Mouse (Mus musculus) cerebellum, postnatal 10 days (tissue): ENCODE data around the gene Ntf3.
A peak's percentile ranks its signal among the peaks of the same experiment; 100 is the strongest.

Experiments
- DNase-seq, 2 experiments: peaks; one replicate each; pipeline ENCODE4 v3.0.0; 2021; ENCODE audit warnings: mixed read lengths in 2 of 2

Ntf3 gene

DNA sequence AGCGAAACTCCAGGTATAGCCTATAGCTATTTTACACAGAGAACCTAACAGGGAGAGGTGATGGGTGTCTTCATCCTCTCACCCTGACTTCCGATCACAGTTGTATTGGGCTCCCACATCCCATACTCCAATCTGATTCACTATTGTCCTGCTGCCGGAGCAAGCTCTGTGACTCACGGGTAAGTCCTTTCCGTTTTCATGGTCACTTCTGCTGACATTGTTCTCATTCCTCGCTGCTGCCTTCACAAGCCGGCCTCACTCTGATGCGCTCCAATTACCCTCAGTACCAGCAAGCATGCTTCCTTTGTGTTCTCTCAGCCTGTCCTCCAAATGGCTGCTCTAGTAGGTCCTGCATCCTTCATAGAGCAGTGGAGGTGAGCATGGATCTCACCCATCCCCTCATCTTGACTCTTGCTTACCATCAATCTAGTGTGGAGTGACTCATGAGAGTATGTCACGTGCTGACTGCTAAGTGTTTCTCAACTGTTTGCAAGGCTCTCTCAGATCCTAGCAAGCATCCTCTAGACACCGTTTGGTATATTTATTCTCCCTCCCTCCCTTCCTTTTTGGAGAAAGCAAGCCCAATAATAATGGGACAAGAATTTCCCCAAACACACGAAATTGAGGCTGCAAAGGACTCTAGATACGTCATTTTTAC, 61.5 kb downstream of the Ntf3 start:
- no peak for DNase-seq

DNA sequence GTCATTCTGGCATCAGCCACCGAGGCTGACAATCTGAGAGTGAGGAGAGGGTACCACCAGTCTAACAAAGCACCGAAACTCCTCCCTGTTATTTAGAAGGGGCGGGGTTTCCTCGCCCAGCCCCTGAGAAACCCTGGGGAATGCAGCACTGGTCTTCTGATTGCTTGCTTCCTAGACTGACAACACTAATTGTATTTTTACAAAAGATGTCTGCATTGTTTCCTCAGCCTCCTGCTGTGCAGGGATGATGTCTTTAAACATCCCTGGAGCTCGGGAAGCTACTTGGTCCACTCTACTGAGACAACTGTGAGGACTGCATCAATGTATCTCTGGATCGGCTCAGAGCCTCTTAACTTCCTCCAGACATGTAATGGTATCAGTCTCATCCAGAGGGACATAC, 64.1 kb downstream of the Ntf3 start:
- no peak for DNase-seq

DNA sequence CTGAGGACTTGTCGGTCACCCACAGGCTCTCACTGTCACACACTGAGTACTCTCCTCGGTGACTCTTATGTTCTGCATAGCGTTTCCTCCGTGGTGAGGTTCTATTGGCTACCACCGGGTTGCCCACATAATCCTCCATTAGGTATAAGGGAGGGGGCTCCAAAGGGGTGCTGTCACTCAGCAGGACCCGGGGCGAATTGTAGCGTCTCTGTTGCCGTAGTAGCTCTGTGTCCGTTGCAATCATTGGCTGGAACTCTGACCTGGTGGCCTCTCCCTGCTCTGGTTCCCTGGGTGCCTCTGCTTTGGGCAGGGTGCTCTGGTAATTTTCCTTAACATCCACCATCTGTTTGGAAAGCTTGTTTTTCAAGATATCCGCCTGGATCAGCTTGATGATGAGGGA, 64.7 kb downstream of the Ntf3 start:
- DNase-seq, result no peak

DNA sequence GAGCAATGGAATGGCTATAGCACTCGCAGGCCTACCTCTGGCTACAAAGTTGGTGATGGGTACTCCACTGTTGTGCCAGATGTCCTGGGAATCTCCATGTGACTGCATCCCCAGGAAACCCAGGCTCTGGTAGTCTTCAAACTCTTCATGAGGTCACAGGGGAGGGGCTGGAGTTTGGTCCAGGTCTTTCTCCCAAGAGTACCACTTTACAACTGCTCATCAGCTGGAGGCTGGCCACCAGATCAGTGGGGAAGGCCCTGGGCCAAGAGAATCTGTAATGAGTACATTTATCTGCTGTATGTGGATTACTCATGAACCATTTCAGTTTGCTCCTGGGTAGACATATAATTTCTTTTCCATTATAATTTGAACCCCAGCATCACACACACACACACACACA, 66.1 kb downstream of the Ntf3 start:
- DNase-seq, result peak; percentile 30 to 57

DNA sequence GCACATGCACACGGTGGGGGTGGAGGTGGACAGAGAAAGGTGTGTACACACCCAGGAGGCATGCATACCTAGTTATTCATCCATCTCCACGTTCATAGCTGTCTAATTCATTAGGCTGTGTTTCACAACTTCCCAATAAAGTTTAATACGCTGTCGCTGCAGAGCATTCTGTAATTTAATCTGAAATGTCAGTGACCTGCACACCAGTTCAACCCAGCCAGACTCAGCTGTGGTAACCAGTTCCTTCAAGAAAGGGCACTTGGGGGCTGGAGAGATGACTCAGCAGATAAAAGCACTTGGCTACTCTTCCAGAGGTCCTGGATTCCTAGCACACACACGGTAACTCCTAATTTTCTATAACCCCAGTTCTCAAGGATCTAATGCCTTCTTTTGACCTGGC, 69.2 kb downstream of the Ntf3 start:
- no peak for DNase-seq

DNA sequence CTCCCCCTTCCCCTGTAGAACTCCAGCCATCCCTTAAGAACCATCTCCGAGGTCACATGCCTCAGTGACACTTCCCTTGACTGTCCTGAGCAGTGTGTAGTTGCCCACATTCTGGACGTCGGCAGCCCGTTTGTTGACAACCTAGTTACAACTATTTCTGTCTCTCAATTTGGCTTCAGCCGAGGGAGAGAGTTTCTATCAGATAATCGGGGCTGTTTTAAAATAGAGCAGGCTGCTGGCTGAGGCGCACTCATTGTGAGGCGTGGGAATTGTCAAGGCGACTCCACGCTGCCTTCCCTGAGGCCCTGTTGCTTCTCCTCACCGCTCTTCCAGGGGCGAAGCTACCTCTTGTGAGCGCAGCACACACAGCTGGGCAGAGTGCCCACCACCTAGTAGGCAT, 70.6 kb downstream of the Ntf3 start:
- DNase-seq, result no peak

DNA sequence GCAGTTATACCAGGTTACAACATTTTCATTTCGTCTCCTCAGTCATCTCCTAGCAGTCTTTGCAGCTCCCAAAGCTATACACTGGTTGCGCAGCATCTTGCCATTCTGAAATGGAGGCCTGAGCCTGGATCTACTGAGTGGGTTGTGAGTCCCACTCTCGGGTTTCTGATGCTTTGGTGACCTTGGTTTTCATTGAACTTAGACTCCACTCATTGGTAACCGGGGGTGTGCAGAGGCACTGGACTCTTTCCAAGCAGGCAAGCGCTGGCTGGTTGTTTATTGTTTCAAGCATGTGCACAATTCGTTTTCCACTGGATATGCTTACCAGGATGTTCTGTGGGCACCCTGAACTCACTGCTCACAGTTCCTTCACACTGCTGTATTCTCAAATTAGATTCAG, 71.7 kb downstream of the Ntf3 start:
- no peak for DNase-seq

DNA sequence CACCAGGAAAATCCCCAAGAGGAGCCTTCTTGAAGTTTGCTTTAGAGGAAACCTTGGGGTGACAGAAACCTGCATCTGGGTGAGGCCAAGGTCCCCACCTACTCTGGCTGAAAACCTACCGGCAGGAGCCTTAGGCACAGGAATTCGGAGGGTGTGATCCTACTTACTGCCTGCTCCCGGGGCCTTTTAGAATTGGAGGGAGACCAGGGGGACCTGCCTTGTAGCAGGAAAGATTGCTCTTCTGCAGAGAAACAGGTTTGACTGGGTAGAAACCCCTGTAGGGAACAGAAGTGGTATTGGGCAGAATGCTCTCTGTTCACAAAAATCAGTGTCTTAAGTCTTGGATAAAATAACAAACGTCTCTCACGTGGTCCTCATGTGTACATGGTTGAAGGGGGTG, 74.7 kb downstream of the Ntf3 start:
- no peak for DNase-seq

DNA sequence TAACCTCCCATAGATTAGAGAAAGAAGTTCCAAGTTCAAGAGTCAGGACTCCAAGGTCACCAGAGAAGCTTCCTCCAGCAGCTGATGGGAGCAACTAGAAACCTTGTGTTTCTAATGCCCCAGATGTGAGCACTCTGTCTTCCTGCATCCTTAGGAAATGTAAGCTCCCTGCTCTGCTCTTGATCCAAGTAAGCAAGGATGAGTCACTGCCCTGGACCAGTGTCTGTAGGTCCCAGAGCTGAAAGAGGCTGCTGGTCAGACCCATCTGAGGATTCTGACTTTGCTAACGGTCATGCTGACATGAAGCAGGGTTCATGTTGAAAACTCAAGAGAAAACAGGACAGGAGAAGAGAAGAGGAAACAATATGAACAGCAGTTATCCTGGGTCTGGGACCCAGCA, 76.6 kb downstream of the Ntf3 start:
- no peak for DNase-seq

DNA sequence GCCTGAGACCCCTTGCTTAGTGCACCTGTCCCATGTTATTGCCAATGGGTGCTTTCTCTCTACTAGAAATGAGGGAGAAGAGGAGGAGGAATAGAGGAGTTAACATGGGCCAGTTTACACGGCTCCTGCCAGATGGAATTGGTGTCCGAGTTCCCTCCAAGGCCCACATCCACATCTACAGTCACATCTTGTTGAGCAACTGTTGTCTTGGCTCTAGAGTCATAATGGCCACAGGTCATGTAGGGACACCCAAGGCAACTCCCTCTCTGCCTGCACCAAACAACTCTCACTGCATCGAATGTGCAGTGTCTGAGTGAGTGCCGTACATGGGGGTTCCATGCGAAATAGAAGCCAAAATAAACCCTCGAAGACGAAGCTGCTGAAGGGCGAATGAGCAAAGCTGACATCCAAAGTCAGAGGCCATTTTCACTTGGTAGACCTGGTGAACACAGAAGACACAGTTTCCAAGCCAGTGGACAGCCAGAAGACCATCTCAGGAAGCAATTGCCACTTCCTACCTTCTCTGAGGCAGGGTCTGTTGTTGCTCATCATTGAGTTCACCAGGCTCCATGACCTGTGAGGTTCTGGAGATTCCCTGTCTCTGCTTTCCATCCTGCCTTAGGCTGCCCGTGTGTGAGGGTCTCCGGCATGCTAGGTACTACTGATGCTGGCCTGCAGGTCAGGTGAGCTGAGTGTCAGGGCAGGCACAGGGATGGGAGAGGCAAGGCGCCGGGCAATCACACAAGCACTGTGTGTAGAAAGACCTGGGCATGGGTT, 78.0 kb downstream of the Ntf3 start:
- no peak for DNase-seq

DNA sequence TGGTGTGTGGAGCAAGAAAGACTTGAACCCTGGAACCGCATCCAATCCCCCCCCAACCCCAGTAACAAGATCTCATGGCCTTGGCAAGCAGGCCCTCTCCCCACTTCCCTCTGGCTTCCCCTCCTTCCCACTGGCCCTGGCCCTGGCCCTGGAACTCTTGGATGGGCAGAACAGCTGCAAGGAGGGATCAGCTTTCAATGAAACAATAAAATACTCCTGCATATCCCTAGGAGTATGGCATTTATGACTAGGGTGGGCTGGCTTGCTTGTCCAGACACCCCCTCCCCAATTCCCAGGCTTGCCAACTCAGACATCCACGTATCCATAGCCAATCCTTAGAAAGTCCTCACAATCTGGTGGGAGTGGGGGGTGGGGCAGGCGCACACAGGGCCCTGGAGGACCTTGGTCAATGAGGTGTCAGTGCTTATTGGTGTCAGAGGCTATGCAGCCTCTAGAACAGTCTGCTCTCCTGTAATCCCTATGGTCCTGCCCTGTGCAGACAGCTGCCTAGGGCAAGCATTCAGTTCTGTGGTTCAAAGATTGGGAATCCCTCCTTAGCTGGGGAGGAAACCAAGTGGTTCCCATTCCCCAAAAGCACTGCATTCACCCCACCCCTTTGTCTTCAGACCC, 80.3 kb downstream of the Ntf3 start:
- DNase-seq, result no peak

DNA sequence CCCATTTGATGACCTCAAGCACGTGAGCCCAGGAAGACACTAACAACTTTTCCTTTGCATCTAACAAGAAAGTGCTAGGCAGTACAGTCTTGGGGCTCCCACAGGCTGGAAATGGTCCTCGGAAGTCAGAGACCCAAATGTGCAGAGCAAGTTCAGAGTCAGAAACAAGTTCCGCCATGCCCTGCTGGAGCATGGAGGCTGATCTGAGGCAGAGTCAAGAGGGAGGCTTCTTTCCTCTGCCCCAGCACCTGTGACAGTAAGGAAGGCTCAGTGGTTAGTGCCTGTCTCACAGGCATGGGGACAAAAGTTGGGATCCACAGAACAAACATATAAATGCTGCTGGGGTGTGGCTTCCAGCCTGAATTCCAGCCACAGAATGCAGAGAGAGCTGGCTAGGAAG, 86.2 kb downstream of the Ntf3 start:
- no peak for DNase-seq

DNA sequence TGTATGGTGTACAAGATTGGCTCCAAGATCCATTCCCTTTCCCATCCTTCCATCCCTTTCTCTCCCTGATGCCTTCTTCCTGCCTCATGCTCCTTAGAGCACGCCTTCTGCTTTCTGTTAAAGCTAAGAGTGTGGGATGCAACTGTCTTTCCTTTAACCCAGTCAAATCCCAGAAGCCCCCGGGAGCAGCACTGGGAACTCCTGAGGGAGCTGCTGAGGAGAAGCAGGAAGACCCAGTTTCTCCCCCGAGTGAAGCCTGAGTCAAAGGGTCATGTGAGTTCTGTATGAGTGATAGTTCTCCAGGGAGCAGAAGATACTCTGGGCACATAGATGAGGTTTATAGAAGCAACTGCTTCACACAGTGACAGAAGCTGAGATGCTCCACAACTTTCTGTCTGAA, 109.0 kb downstream of the Ntf3 start:
- DNase-seq, result no peak

DNA sequence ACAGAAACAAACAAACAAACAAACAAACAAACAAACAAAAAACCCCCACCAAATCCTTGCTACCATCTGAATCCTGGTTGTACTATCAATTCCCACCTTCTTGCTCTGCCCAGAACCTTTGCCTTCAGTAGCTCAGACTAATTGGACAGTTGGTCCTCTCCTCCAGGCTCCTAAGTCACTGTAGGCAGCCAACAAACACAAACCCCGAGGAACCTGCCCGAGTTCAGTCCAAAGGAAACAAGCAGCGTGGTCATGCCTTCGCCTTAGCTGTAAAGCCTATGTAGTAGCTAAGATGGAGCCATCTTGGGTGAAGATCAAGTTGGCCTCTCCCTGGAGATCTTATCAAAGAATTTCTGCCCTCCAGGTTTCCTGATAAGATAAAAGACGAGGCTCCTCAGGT, 113.6 kb downstream of the Ntf3 start:
- DNase-seq, result peak; percentile 10 to 22
